Mouse (Mus musculus) adrenal gland, adult 18-20 months (tissue): ENCODE measurements at regions not wholly inside any gene's neighbourhood (a gene's known extent, or its start where the extent isn't known, plus 50 kb on each side); places are given as distances from the start of the nearest gene placed in this dataset.
A peak's percentile ranks its signal among the peaks of the same experiment; 100 is the strongest.

Source experiments
- DNase-seq, 2 experiments: peaks; one replicate each; pipeline ENCODE4 v3.0.0; 2021 to 2022; ENCODE audit warnings: low spot score in 2 of 2

DNA sequence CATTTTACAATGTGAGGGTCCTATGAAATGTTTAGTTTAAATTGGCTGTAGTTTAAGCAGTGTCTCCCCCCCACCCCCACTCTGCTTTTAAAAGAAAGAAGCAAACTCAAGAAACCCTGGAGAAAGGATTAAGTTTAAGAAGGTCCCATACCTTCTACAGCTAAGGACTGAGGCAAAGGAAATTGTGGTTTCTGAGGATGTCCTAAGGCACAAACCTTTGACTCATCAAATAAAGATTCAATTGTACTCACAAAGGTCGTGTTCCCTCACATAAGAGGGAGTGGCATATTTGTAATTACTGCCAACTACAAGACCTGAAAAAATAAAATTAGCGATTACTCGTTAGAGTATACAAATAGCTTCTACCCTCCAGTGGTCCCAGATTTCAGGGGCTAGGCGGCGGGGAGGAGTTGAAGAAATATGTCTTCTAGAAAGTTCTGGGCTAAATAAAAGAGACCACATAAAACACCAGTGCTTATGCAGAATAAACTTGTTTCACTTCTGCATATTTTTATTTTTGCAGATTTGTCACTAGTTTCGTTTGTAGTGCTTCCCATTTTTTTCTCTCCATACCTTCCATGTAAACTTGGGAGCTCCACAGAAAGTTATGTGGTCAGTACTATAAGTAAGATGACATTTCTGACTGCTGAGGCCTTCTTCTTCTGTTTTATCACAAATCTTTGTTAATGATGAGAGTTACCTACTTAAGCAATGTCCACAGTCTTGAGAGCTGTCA lies 127.0 kb downstream of the Csl start:
- DNase-seq: no peak

DNA sequence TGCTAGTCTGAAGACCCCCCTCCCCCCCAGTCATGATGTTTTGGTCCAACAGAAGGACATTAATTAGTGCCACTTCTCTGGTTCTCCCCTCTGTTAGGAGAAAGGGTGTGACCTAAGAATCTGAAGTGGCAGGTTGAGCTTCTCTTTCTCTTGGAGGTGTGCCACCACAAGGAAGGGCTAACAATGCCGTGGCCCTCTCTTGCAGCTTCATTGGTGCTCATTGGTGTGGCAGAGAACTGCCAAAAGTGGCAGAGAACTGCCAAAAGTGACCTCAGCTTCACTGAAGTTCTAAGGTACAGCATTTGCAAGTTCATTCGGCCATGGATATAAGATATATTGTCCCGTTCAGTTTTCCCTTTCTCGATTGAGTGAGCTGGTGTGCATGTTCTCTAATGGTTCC lies 123.7 kb downstream of the Csl start:
- DNase-seq: no peak

GRCm38 (mm10) chr10:99639022-99639421 lies 120.4 kb downstream of the Csl start:
- no peak for DNase-seq

DNA sequence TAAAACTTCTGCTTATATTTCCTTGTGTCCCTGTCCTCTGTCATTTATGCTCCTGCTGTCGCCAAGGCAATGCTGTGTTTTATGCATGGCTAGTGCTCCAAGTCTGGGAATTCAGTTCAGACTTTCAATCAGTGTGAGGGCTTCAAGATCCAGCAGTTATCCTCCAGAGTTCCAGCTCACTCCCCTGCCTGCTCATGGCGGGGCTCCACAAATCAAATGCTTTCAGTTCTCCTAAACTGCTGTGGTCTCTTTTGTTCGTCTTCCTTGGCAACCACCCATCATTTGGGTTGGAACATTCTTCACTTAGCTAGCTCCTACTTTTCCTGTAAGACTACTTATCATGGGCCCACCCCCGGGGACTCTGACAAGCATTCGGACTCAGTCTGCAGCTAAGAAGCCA lies 120.0 kb downstream of the Csl start:
- DNase-seq: no peak

- DNase-seq: peak; percentile 43 to 44
Measured at GRCm38 (mm10) chr10:99641784-99642183, 117.7 kb downstream of the Csl start.

DNA sequence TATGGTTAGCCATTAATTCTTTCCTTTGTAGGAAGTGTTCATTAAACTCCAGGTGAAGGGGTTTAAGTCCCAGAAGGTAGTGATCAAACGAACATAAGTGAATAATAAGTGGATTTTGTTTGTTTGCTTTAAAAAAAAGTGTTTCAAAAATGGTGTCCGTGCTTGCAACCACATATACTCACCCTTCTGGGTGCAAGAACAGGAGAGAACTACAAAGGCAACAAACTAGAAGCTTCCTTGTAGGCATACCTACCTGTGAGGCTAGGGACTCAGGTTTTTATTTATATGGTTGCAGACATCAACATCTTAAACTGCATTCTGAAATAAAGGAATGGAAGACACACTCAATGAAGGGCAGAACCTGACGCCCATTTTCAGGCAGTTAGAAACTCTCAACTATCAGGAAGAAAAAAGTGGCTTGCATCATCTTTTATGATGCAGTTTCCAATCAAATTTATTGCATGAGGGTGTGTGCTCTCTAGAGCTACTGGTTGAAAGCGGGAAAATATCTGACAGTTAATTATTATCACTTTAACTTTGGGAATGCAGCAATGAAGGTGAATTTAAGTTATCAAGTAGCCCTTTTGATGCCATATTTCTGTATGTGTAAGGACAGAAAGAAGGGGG lies 117.1 kb downstream of the Csl start:
- no peak for DNase-seq

- DNase-seq: peak in 1 of 2 experiments; percentile 7
Measured at GRCm38 (mm10) chr10:99644981-99645380, 114.5 kb downstream of the Csl start.

DNA sequence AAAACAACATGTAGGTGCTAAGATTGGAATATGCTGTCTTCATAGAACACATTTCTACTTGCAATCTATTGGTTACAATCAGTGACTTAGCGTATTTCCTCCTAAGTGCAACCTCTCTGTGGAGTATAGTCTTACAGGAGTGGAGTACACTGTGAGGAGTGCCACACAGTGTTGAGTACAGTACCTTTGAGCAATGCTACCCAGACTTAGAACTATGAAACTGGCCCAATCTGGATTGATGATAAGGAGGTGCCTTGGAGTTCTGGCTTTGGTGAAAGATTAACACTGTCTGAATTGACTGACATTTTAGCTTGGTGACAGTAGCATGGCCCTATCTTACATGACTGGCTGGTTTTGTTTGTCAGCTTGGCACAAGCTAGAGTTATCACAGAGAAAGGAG lies 107.4 kb downstream of the Csl start:
- DNase-seq: no peak

DNA sequence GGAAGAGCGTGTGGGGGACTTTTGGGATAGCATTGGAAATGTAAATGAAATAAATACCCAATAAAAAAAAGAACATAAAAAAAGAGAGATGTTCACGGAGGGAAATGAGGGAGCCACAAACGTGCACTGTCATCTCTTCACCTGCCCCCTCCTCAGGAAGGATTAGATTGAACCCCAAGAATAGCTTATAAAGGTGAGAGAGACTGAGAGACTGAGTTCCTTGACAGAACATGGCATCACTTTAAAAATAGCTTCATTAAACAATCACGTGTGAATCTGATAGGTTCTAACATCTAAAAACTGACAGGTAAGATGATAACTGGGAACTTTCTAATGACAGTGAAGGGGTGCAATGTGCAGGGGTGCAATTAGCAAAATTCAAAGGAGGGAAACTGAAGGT lies 105.2 kb downstream of the Csl start:
- no peak for DNase-seq

- no peak for DNase-seq
Measured at GRCm38 (mm10) chr10:99676557-99677098, 82.8 kb downstream of the Csl start.

GRCm38 (mm10) chr10:99678096-99678495 lies 81.4 kb downstream of the Csl start:
- DNase-seq: no peak

- DNase-seq: no peak
Measured at GRCm38 (mm10) chr10:99679813-99680212, 79.6 kb downstream of the Csl start.

DNA sequence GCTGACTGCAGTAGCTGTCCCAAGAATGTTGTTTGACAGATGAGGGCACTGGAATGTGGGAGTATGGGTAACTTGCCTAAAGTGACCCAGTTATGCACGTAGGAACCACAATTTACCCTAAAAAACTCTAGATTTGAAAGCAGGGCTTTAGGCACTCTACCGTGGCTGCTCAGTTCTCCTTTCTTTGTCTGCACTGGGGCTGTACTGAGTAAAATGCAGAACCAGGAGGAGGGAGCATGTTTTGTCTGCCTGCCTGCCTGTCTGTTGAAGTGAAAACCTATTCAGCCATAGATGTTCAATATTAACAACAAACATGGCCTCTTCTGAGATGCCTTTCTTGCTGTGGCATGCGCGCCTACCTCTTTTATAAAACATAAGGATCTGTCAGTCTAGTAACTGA lies 77.5 kb downstream of the Csl start:
- no peak for DNase-seq

DNA sequence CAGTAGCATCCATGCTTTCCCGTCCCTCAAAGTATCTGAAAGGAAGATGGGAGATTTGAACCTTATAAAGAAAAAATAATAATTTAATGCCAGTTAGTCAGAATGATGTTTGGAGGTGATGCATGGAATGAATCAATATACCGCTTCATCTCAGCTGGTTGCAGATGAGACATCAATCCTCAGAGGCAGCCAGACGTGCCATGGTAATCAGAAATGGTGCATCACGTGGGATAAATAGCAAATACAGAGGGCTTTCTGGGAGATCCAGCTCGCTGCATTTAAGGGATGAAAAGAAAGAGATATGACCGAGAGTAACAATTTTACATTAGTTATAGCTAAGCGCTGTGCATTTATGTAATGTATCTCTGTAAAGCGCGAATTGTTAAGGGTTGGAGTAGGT lies 77.1 kb downstream of the Csl start:
- DNase-seq: no peak

DNA sequence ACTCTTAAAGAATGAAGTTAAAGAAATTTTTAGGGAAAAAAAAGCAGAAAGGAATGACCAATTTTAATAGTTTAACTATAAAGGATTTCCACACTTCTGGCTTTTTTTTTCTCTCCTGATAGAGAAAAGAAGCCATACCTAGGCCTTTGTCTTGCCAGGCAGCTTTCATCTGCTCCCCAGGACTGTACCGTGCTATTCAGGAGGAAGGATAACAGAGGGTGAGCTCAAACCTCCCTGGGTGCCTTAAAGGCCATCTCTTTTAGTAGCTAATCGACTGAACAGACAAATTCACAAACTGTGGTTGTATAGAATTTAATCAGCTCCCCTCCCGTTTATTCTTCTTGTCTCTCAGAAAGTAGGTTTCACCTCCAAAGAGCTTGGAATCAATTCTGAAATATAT lies 76.1 kb downstream of the Csl start:
- DNase-seq: no peak

GRCm38 (mm10) chr10:99685911-99686310 lies 73.5 kb downstream of the Csl start:
- DNase-seq: no peak

GRCm38 (mm10) chr10:99687011-99687410 lies 72.4 kb downstream of the Csl start:
- DNase-seq: no peak

- no peak for DNase-seq
Measured at GRCm38 (mm10) chr10:99697696-99698095, 61.8 kb downstream of the Csl start.

DNA sequence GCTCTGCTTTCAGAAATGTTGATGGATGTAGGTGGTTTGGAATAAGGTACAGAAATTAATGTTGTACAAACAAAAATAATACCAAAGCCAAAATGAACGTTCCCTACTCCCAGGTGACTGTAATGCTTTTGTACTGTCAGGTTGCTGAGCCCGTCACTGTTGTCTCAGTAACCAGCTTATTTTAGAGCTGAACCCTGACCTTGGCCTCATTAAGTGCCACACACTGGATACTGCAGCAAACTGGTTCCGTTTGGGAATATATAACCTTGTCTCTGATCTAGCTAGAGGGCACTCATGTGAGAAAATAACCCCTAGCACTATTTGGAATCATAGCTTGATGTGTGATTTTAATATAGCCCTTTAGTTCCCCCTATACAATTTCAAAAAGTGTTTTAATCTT lies 60.0 kb downstream of the Csl start:
- no peak for DNase-seq

DNA sequence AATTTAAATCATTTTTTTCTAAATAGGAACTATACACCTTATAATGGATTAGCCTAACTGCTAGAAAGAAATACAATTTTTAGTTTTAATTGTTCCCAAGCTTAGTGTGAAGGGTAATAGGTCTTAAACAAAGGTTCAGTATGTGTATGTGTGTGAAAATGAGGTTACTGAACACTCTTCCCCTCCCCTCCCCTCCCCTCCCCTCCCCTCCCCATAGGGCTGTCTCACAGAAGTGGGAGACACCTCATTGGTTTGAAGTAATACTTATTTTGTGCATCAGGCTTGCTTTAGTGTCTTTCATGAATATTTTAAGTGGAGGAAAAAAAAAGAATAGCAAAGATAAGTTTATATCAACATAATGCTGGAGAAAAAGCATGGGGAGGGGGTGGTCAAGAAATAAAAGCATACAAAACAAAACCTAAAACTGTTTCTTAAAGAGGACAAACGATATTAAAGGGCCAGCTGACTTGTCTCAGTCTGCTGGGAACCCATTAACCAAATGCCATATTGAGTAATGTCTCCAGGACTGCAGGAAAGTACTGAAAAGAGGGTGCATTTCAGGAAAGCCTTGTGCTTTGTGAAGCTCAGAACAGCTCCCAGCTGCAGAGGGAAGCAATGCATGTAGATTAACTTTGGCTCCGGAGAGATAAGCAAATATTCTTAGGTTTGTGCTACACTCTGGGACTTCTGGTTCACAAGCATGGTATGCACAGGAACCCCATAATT lies 59.2 kb downstream of the Csl start:
- DNase-seq: no peak
